Mouse (Mus musculus): ENCODE results near the gene Espnl.

DNA sequence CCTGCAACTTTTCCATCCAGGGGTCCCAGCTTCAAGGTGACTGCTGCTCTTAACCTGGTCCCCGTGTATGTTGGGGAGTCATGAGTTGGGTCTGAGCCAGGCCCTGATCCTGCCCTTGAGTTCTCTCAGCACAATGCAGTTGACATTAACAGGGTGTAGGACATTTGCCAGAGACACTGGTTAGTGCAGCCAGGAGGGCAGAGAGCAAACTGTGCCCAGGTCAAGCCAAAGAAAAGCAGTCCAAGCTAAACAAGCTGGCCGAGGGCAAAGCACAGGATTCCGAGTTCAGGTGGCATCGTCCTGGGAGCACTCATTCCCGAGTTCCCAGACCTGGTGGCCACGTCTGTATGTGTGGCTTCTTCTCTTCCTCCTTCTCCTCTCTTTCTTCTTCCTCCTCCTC lies 4.2 kb upstream of the Espnl start:
- TF ChIP-seq MAFK (IDR thresholded peaks at IDR 0.05; ENCODE audit: insufficient read depth, low read depth, low read length) (no peak), ZNF384 (IDR thresholded peaks at IDR 0.05; ENCODE audit: low read depth, low read length) (no peak), CHD2 (IDR thresholded peaks at IDR 0.05; ENCODE audit: low read depth, low read length) (no peak), ZC3H11A (IDR thresholded peaks at IDR 0.05; ENCODE audit: borderline replicate concordance, low read depth, low read length) (no peak)

Data from ES-E14 (cell line).